Mouse (Mus musculus): ENCODE measurements at regions not wholly inside any gene's neighbourhood (a gene's known extent, or its start where the extent isn't known, plus 50 kb on each side); places are given as distances from the start of the nearest gene placed in this dataset.
"Not testable (repeated sequence)": the region's sequence is repeated elsewhere in the genome, so short reads cannot be mapped to it uniquely, and the experiment has no call there.

DNA sequence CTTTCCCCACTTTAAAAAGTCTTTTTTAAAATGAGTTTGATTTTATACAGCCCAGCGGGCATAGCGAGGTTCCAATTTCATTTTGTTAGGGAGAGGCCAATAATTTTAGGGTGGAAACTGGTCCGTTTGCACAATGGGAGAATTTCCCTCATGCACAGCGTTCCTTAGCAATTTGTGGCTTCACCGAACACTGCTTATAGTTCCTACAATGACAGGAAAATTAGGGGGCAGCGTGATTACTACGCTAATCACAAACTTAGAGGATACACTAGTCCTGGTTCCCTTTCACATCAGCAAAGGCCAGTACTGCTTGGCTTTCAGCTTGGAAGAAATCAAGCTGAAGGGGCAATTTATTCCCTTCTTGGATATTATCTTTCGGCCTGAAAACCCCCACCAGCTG lies 745.1 kb upstream of the Gm19410 start:
- no peak for DNase-seq

DNA sequence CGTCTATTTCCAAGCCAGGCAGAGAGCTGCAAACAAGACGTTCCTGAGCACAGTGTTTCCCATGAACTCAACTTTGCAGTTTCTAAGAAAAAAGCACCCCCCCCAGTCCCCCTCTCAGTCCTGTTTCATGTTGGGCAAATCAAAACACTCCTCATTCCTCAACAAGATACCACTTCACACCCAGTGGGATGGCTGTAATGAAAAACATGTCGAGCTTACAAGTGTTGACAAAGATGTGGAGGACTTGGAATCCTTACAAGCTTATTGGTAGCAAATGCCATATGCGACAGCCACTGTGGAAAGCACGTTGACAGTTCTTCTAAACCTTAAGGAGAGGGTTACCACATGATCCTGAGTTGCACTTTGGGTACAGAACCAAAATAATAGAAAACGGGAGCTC lies 742.9 kb upstream of the Gm19410 start:
- no peak for DNase-seq

DNA sequence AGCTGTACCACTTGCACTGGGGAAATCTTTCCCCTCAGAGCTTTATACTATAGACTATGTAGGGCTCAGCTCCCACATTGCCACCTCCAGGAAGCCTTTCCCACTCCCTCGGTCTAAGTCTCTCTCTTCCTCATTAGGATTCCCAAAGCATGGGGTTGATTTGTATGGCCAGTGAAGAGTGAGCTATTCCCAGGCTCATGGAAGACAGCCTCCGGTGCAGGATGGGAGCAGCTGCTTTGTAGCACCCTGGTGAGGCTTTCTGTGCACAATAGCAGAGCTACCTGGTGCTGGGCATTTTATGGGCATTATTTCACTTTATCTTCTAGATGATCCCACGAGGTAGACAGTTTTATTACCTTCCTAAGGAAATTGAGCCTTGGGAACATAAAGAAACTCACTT lies 717.8 kb upstream of the Gm19410 start:
- no peak for DNase-seq

- DNase-seq: no peak
These were observed 712.1 kb upstream of the Gm19410 start for GRCm38 (mm10) chr8:35053444-35053843.

DNA sequence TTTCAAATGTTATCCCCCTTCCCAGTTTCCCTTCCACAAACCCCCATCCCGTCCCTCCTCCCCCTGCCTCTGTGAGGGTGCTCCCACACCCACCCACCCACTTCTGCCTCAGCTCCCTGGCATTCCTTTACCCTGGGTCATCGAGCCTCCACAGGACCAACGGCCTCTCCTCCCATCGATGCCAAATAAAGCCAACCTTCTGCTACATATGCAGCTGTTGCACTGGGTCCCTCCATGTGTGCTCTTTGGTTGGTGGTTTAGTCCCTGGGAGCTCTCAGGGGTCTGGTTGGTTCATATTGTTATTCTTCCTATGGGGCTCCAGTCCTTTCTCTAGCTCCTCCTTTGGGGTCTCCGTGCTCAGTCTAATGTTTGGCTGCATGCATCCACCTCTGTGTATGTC lies 704.5 kb upstream of the Gm19410 start:
- no peak for DNase-seq

GRCm38 (mm10) chr8:35068228-35068627 lies 697.4 kb upstream of the Gm19410 start:
- DNase-seq: no peak

GRCm38 (mm10) chr8:35070246-35070989 lies 695.2 kb upstream of the Gm19410 start:
- DNase-seq: no peak

DNA sequence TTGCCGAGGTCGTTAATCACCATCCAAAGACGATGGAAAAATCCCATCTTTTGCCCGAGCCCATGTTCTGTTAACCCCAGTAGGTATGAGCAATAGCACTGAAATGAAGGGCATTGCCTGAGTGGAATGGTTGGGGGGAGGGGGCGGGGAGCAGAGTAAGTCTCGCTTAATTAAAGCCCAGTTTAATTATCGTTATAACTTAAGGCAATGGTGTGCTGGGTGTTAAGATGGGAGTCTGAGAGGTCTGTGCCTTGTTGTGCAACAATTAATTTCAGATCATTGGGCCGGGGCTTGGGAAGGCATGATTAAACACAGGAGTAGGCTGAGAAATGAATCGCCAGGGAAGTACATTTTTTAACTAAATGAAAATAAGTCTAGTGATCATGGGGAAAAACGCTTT lies 689.6 kb upstream of the Gm19410 start:
- no peak for DNase-seq

GRCm38 (mm10) chr8:35083161-35083560 lies 682.4 kb upstream of the Gm19410 start:
- no peak for DNase-seq

DNA sequence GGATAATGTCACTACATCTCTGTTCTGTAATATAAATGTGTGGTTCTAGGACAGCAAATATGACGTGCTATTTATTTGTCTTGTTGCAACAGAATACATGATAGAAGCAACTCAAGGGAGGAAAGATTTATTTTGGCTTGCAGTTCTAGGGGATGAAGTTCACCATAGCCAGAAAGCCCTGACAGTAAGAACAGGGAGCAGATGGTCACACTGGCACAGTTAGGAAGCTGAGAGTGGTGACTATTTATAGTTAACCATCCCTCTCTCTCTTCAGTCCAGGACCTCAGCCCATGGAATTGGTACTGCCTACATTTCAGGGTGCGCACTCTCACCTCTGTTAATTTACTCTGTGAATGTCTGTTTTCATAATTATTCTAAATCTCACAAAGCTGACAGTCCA lies 678.5 kb upstream of the Gm19410 start:
- DNase-seq: no peak

GRCm38 (mm10) chr8:35088380-35089244 lies 677.0 kb upstream of the Gm19410 start:
- no peak for DNase-seq

DNA sequence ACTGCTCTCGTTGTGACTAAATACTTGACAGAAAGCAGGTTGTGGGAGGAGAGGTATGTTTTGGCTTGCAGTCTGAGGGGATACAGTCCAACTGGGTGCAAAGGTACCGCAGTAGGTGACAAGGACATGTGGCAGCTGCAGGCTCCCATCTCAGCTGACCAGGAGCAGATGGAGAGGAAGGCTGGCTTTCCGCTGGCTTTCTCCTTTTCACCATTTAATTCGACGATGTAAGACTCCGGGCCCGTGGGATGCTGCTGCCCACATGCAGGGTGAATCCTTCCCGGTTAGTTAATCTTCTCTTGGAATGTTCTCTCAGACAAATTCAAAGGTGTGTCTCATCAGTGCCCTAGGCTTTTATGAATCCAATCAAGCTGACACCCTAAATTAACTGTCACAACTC lies 676.1 kb upstream of the Gm19410 start:
- DNase-seq: no peak

DNA sequence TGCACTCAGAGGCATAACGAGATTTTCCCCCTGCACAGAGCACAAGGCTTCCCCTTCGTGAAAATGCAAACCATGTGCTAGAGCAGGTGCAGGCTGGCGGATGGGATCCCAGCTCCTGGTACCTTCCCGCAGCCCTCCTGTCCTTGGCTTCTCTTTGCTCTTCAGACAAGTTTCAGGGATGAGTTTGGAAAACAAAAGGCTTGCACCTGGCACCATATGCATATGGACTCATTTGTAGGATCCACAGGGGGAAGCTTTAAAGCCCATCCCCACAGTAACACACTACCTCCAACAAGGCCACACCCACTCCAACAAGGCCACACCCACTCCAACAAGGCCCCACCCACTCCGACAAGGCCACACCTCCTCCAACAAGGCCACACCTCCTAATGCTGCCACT lies 663.9 kb upstream of the Gm19410 start:
- no peak for DNase-seq

DNA sequence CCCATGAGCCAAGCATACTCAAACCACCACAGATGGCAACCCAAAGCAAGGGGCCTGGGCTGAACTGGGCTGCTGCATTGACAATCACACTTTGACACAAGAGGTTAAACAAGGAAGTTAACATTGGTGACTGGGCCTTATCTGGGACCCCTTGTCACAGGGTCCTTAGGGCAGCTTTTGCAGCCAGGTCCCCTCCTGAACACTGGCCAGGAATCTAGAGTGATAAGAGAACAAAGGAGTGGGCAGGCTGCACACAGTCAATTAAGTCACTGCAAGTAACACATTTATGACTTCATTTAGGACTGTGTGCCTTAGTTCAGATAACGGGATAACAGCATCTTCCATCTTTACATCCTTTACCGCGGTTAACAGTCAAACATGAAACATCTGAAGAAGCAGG lies 663.5 kb upstream of the Gm19410 start:
- not testable (repeated sequence) for DNase-seq

GRCm38 (mm10) chr8:35104465-35104876 lies 661.1 kb upstream of the Gm19410 start:
- DNase-seq: not testable (repeated sequence)

DNA sequence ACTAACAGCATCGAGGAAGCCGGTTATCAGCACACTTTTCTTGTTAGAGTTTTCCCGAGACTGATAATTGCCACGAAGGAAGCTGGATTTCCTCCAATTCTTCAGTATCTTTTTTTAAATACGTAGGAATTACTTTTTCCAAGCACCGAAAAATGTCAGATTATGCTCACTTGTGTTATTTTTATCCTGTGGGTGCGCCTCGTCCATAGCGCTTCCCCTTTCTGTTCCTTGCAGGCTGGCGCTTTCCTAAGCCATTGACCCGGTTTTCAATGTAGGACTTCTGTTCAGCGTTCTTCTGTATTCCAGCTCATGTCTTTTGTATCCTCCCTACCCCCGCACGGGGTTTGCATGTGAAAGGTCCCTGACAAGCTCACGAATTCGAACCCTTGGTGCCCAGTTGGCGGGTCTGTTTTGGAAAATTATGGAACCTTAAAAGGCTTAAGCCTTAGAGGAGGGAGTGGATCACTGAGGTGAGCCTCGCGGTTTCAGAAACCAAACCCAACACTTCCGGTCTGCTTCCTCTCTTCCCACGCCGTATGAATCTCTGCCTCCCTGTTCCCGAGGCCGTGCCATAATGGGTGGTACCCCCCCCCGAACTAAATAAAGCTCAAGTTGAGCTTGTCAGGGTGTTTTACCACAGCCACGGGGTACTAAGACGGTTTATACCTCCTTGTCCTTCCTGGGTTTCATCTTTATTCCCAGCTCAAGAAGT lies 655.9 kb upstream of the Gm19410 start:
- DNase-seq: no peak

GRCm38 (mm10) chr8:35110286-35110685 lies 655.3 kb upstream of the Gm19410 start:
- DNase-seq: no peak

GRCm38 (mm10) chr8:35111130-35111529 lies 654.5 kb upstream of the Gm19410 start:
- no peak for DNase-seq

DNA sequence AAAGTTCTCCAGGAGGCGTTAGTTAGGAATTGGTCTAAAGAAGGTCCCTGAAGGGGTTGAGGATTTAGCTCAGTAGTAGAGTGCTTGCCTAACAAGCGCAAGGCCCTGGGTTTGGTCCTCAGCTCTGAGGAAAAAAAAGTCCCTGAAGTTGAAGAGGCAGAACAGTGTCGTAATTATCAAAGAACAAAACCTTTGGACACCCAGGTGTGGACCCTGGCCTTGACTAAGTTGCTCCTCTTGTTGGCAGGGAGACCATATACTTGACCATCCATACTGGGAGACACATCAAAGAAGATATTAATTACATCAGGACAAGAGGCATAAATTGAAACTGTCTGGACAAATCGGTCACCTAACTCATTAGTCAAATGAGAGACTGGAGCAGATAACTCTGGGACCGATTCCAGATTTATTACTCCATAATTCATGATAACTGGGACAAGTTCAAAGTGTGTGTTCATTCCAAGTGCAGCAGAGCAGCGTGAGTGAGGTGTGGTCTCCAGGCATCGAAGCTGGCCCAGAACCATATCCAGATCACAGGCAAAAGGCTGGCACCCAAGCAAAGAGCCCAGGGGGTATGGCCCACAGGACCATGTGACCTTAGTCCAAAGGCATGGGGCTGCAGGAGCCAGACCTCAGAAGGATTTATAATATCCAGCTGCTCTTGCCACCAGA lies 652.9 kb upstream of the Gm19410 start:
- DNase-seq: no peak

- no peak for DNase-seq
These were observed 651.6 kb upstream of the Gm19410 start for GRCm38 (mm10) chr8:35114031-35114430.

DNA sequence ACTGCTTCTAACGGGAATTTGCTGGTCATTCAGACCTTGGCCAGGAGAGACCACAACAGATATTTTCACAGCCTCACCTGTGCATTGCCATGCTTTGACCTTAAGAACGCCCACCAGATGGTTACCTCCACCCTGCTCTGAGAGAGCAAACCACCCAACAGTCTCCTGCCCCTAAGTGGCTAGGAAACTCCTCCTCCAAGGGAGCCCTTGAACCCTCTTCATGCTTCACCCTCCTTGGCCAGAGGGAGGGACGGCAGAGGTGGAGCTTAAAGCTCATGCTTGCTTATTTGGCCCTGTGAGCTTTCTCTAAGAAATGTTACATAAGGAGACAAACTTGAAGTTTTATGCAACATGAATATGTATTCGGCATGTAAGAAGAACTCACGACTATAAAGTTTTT lies 645.0 kb upstream of the Gm19410 start:
- no peak for DNase-seq

GRCm38 (mm10) chr8:35121084-35121483 lies 644.5 kb upstream of the Gm19410 start:
- no peak for DNase-seq

DNA sequence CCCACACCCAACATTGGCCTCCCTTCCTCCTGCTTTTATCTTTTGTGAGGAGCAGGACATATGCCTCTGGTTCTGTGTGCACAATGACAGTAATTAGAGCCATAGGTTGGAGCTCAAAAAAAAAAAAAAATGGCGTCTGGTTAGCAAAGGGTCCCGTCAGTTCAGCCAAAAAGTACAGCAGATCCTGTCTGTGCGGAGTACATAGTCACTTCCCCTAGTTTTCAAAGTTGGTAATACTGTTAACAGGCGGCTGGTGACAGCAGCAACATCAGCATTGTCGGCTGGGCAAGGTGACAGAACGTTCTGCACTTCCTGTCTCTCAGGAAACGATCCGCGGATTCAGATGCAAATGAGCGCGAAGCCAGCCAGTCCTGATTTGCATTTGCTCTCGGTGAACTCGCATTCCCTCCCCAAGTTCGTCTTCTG lies 642.4 kb upstream of the Gm19410 start:
- DNase-seq: peak; percentile 32 to 43

Measured in spleen, adult 18-20 months (tissue).